Mouse (Mus musculus): Measurements from ENCODE around the gene Trabd2b.

Trabd2b gene

GRCm38 (mm10) chr4:114652400-114652799, 245.9 kb downstream of the Trabd2b start:
- DNase-seq: no peak

- no peak for DNase-seq
These were observed 251.4 kb downstream of the Trabd2b start for GRCm38 (mm10) chr4:114657933-114658332.

- DNase-seq: no peak
These were observed 253.4 kb downstream of the Trabd2b start for GRCm38 (mm10) chr4:114659876-114660275.

- no peak for DNase-seq
These were observed 257.8 kb downstream of the Trabd2b start for GRCm38 (mm10) chr4:114664063-114665036.

All from cerebellum, adult 8-10 months (tissue).